Mouse (Mus musculus): ENCODE measurements around the gene Pold1. TPM values are rescaled to one million over a fixed set of nuclear protein-coding genes. Genes with fewer than 3 reads are reported as not detected.
A peak's percentile ranks its signal among the peaks of the same experiment; 100 is the strongest.

Pold1 gene
- polyA plus RNA-seq, 1 experiment from 2014 or later, result 184 TPM

DNA sequence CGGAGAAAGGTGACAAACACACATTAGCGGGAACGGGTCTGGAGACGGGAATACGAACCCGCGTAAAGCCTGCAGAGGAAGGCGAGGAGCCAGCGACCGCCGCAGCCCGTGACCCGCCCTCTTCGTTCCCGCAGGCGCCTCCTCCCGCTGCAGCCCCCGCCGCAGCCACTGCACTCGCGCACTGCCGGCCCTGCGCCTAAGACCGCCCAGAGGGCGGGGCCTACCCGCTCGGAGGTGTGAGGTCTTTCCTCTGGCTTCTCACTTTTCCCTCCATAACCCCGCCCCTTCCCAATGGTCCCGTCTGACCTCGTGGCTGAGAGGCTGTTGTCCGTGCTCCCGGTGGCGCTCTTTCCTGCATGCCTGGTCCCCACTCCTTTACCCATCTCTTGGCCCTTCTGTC, 40.5 kb upstream of the Pold1 start:
- whole genome bisulfite sequencing, result under 1% methylated on average over 33 of the region's 33 CpGs
- peaks cover 64% of the 10 kb centered on the region for H3K4me1 ChIP-seq
- no peaks in the 10 kb centered on the region for H3K9me3 ChIP-seq (replicated peaks)
- H3K36me3 ChIP-seq, result no peaks in the 10 kb centered on the region
- peak; percentile 84 for DNase-seq (ENCODE audit: low spot score)
- peak overlapping the region; percentile 4; the same call in 1 of the 2 replicates for H3K27ac ChIP-seq
- peaks cover 99% of the 10 kb centered on the region for H3K27me3 ChIP-seq (ENCODE audit: low read depth, poor library complexity, severe bottlenecking)
- peak overlapping the region; percentile 64 for H3K4me3 ChIP-seq

- Histone ChIP-seq H3K4me1 (peaks cover 56% of the 10 kb centered on the region), H3K27ac (no peak overlapping the region), H3K4me3 (peak overlapping the region; percentile 64), H3K36me3 (no peaks in the 10 kb centered on the region), H3K9me3 (replicated peaks) (no peaks in the 10 kb centered on the region), H3K27me3 (ENCODE audit: low read depth, poor library complexity, severe bottlenecking) (peaks cover 92% of the 10 kb centered on the region)
- 4% methylated on average over 12 of the region's 12 CpGs for WGBS
- DNase-seq (ENCODE audit: low spot score), result no peak
These were observed 39.7 kb upstream of the Pold1 start for GRCm38 (mm10) chr7:44588338-44588737.

GRCm38 (mm10) chr7:44587676-44588075, 39.0 kb upstream of the Pold1 start:
- Histone ChIP-seq H3K36me3 (no peaks in the 10 kb centered on the region), H3K27me3 (ENCODE audit: low read depth, poor library complexity, severe bottlenecking) (peaks cover 87% of the 10 kb centered on the region), H3K4me1 (peaks cover 50% of the 10 kb centered on the region), H3K9me3 (replicated peaks) (no peaks in the 10 kb centered on the region), H3K4me3 (no peak overlapping the region), H3K27ac (no peak overlapping the region)
- 35% methylated on average over 6 of the region's 6 CpGs for WGBS
- DNase-seq (ENCODE audit: low spot score), result no peak

DNA sequence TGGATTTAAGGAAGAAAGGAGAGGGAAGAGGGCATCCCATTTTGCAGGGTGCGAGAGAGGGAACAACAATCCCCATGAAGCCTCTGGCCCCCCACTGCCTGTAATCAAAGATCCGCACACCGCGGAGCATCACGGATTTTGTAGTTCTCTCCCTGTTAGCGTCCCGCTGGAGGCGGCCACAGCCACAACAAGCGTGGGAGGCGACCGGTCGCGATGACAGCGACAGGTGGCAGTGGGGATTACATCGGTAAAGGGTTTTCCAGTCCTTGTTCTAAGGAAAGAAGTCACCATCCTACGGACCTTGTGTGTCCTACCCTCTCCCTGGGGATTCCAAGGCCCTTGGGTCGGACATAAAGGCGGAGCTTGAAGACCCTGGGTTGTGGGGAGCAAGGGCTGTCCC, 38.3 kb upstream of the Pold1 start:
- Histone ChIP-seq H3K4me1 (peaks cover 50% of the 10 kb centered on the region), H3K36me3 (no peaks in the 10 kb centered on the region), H3K4me3 (peak overlapping the region; percentile 39), H3K27ac (no peak overlapping the region), H3K9me3 (replicated peaks) (no peaks in the 10 kb centered on the region), H3K27me3 (ENCODE audit: low read depth, poor library complexity, severe bottlenecking) (peaks cover 81% of the 10 kb centered on the region)
- WGBS, result under 1% methylated on average over 18 of the region's 18 CpGs
- peak; percentile 70 for DNase-seq (ENCODE audit: low spot score)

- Histone ChIP-seq H3K36me3 (no peaks in the 10 kb centered on the region), H3K4me1 (peaks cover 46% of the 10 kb centered on the region), H3K27me3 (ENCODE audit: low read depth, poor library complexity, severe bottlenecking) (peaks cover 77% of the 10 kb centered on the region), H3K27ac (no peak overlapping the region), H3K9me3 (replicated peaks) (no peaks in the 10 kb centered on the region), H3K4me3 (peak overlapping the region; percentile 39)
- no peak for DNase-seq (ENCODE audit: low spot score)
- 16% methylated on average over 19 of the region's 19 CpGs for WGBS
These were observed 37.9 kb upstream of the Pold1 start for GRCm38 (mm10) chr7:44586518-44586917.

DNA sequence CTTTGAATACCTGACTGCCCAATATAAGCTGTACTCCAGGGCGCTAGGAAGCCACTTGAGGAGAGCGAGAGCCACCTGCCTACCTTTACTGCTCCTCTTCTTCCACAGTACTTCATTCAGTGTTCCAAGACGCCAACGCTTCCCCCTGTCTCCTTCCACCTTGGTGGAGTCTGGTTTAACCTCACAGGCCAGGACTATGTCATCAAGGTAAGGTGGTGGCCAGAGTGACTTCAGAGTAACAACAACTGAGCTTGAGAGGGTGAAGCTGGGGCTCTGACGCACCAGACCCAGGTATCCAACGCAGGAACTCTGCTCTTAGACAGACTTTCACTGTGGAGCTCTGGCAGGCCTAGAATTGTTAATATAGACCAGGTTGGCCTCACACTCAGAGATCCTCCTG, 37.0 kb upstream of the Pold1 start:
- WGBS, result 96% methylated on average over 6 of the region's 6 CpGs
- DNase-seq (ENCODE audit: low spot score), result no peak
- Histone ChIP-seq H3K9me3 (replicated peaks) (no peaks in the 10 kb centered on the region), H3K4me3 (no peak overlapping the region), H3K27ac (no peak overlapping the region), H3K36me3 (no peaks in the 10 kb centered on the region), H3K4me1 (peaks cover 38% of the 10 kb centered on the region), H3K27me3 (ENCODE audit: low read depth, poor library complexity, severe bottlenecking) (peaks cover 68% of the 10 kb centered on the region)

GRCm38 (mm10) chr7:44584921-44585320, 36.3 kb upstream of the Pold1 start:
- WGBS, result 90% methylated on average over 6 of the region's 6 CpGs
- H3K36me3 ChIP-seq, result no peaks in the 10 kb centered on the region
- H3K27ac ChIP-seq, result no peak overlapping the region
- no peak overlapping the region for H3K4me3 ChIP-seq
- peaks cover 32% of the 10 kb centered on the region for H3K4me1 ChIP-seq
- H3K9me3 ChIP-seq (replicated peaks), result no peaks in the 10 kb centered on the region
- DNase-seq (ENCODE audit: low spot score), result no peak
- H3K27me3 ChIP-seq (ENCODE audit: low read depth, poor library complexity, severe bottlenecking), result peaks cover 62% of the 10 kb centered on the region

DNA sequence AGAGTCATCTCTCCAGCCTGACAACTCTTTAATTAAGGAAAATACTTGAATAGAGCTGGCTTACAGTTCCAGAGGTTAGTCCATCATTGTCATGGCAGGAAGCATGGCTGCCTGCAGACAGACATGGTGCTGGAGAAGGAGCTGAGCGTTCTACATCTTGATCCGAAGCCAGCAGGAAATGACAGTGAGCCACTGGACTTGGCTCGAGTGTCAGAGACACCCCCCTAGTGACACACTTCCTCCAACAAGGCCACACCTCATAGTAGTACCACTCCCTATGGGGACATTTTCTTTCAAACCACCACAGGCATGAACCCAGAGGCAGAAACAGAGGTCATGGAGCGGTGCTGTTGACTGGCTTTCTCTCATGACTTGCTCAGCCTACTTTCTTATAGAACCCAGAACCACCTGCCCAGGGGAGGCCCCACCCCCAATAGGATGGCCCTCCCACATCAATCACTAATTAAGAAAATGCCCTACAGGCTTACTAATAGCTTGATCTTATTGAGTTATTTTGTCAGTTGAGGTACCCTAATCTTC, 35.7 kb upstream of the Pold1 start:
- Histone ChIP-seq H3K4me3 (no peak overlapping the region), H3K27me3 (ENCODE audit: low read depth, poor library complexity, severe bottlenecking) (peaks cover 56% of the 10 kb centered on the region), H3K9me3 (replicated peaks) (no peaks in the 10 kb centered on the region), H3K27ac (no peak overlapping the region), H3K36me3 (no peaks in the 10 kb centered on the region), H3K4me1 (peaks cover 27% of the 10 kb centered on the region)
- no peak for DNase-seq (ENCODE audit: low spot score)
- WGBS, result 89% methylated on average over 4 of the region's 4 CpGs

GRCm38 (mm10) chr7:44583146-44583545, 34.5 kb upstream of the Pold1 start:
- Histone ChIP-seq H3K9me3 (replicated peaks) (no peaks in the 10 kb centered on the region), H3K4me3 (no peak overlapping the region), H3K36me3 (no peaks in the 10 kb centered on the region), H3K27ac (no peak overlapping the region), H3K4me1 (peaks cover 15% of the 10 kb centered on the region), H3K27me3 (ENCODE audit: low read depth, poor library complexity, severe bottlenecking) (peaks cover 44% of the 10 kb centered on the region)
- no peak for DNase-seq (ENCODE audit: low spot score)
- 92% methylated on average over 1 of the region's 1 CpGs for WGBS

GRCm38 (mm10) chr7:44582709-44583108, 34.1 kb upstream of the Pold1 start:
- Histone ChIP-seq H3K36me3 (no peaks in the 10 kb centered on the region), H3K4me1 (peaks cover 10% of the 10 kb centered on the region), H3K27ac (no peak overlapping the region), H3K9me3 (replicated peaks) (no peaks in the 10 kb centered on the region), H3K4me3 (no peak overlapping the region), H3K27me3 (ENCODE audit: low read depth, poor library complexity, severe bottlenecking) (peaks cover 40% of the 10 kb centered on the region)
- no peak for DNase-seq (ENCODE audit: low spot score)
- 77% methylated on average over 5 of the region's 5 CpGs for WGBS

- H3K9me3 ChIP-seq (replicated peaks), result no peaks in the 10 kb centered on the region
- no peaks in the 10 kb centered on the region for H3K36me3 ChIP-seq
- peaks cover 29% of the 10 kb centered on the region for H3K27me3 ChIP-seq (ENCODE audit: low read depth, poor library complexity, severe bottlenecking)
- DNase-seq (ENCODE audit: low spot score), result no peak
- 77% methylated on average over 6 of the region's 6 CpGs for WGBS
- no peak overlapping the region for H3K27ac ChIP-seq
- H3K4me3 ChIP-seq, result no peak overlapping the region
- no peaks in the 10 kb centered on the region for H3K4me1 ChIP-seq
These were observed 33.0 kb upstream of the Pold1 start for GRCm38 (mm10) chr7:44581637-44582036.

- Histone ChIP-seq H3K27ac (no peak overlapping the region), H3K9me3 (replicated peaks) (no peaks in the 10 kb centered on the region)
- 48% methylated on average over 5 of the region's 5 CpGs for whole genome bisulfite sequencing
These were observed 27.7 kb upstream of the Pold1 start for GRCm38 (mm10) chr7:44576333-44576844.

GRCm38 (mm10) chr7:44572956-44573484, 24.4 kb upstream of the Pold1 start:
- Histone ChIP-seq H3K4me1 (no peaks in the 10 kb centered on the region), H3K36me3 (no peaks in the 10 kb centered on the region), H3K9me3 (replicated peaks) (no peaks in the 10 kb centered on the region), H3K4me3 (no peak overlapping the region), H3K27me3 (ENCODE audit: low read depth, poor library complexity, severe bottlenecking) (no peaks in the 10 kb centered on the region; the same call in 1 of the 2 replicates), H3K27ac (no peak overlapping the region)
- WGBS, result 84% methylated on average over 5 of the region's 5 CpGs
- no peak for DNase-seq (ENCODE audit: low spot score)

More at GRCm38 (mm10) chr7:44576333-44576844, 27.7 kb upstream of the Pold1 start:
- no peaks in the 10 kb centered on the region for H3K27me3 ChIP-seq (ENCODE audit: low read depth, poor library complexity, severe bottlenecking)
- H3K36me3 ChIP-seq, result no peaks in the 10 kb centered on the region
- no peak for DNase-seq (ENCODE audit: low spot score)
- no peak overlapping the region for H3K4me3 ChIP-seq
- no peaks in the 10 kb centered on the region for H3K4me1 ChIP-seq

Data from limb, embryonic 10.5 days (tissue).